Mouse (Mus musculus): Measurements from ENCODE around the gene Gm20388. TPM values are rescaled to one million over a fixed set of nuclear protein-coding genes. Genes with fewer than 3 reads are reported as not detected.

Gm20388 gene
- polyA plus RNA-seq, 1 experiment from 2014 or later, result 7.4 TPM

- peaks cover 21% of the 10 kb centered on the region for H3K4me1 ChIP-seq (ENCODE audit: control insufficient read depth, insufficient read depth, low read length)
- H3K27ac ChIP-seq (ENCODE audit: low read length), result peak overlapping the region; percentile 86
- H3K9ac ChIP-seq (ENCODE audit: low read length), result peak overlapping the region; percentile 59
- H3K36me3 ChIP-seq (ENCODE audit: control insufficient read depth, insufficient read depth, low read length), result no peaks in the 10 kb centered on the region
- peak; percentile 74 for ATAC-seq (ENCODE audit: insufficient read depth, low FRiP score)
- H3K9me3 ChIP-seq (replicated peaks; ENCODE audit: control insufficient read depth, low read length), result no peaks in the 10 kb centered on the region
- no peak overlapping the region for H3K4me3 ChIP-seq (replicated peaks; ENCODE audit: low read length)
- WGBS, result 4% methylated on average over 12 of the region's 12 CpGs
- no peaks in the 10 kb centered on the region for H3K27me3 ChIP-seq (ENCODE audit: control insufficient read depth, insufficient read depth, low read length)
- peak overlapping the region; percentile 42 for H3K4me2 ChIP-seq (ENCODE audit: low read depth, low read length)
Measured at GRCm38 (mm10) chr8:120752082-120752452, 841.4 kb downstream of the Gm20388 start.

- 93% methylated on average over 22 of the region's 22 CpGs for WGBS
- Histone ChIP-seq H3K4me1 (ENCODE audit: control insufficient read depth, insufficient read depth, low read length) (peaks cover 21% of the 10 kb centered on the region), H3K27ac (ENCODE audit: low read length) (no peak overlapping the region), H3K9ac (ENCODE audit: low read length) (no peak overlapping the region), H3K4me2 (ENCODE audit: low read depth, low read length) (no peak overlapping the region), H3K9me3 (replicated peaks; ENCODE audit: control insufficient read depth, low read length) (no peaks in the 10 kb centered on the region), H3K36me3 (ENCODE audit: control insufficient read depth, insufficient read depth, low read length) (no peaks in the 10 kb centered on the region), H3K27me3 (ENCODE audit: control insufficient read depth, insufficient read depth, low read length) (no peaks in the 10 kb centered on the region), H3K4me3 (replicated peaks; ENCODE audit: low read length) (no peak overlapping the region)
- no peak for ATAC-seq (ENCODE audit: insufficient read depth, low FRiP score)
Measured at GRCm38 (mm10) chr8:120753476-120753875, 842.8 kb downstream of the Gm20388 start.

DNA sequence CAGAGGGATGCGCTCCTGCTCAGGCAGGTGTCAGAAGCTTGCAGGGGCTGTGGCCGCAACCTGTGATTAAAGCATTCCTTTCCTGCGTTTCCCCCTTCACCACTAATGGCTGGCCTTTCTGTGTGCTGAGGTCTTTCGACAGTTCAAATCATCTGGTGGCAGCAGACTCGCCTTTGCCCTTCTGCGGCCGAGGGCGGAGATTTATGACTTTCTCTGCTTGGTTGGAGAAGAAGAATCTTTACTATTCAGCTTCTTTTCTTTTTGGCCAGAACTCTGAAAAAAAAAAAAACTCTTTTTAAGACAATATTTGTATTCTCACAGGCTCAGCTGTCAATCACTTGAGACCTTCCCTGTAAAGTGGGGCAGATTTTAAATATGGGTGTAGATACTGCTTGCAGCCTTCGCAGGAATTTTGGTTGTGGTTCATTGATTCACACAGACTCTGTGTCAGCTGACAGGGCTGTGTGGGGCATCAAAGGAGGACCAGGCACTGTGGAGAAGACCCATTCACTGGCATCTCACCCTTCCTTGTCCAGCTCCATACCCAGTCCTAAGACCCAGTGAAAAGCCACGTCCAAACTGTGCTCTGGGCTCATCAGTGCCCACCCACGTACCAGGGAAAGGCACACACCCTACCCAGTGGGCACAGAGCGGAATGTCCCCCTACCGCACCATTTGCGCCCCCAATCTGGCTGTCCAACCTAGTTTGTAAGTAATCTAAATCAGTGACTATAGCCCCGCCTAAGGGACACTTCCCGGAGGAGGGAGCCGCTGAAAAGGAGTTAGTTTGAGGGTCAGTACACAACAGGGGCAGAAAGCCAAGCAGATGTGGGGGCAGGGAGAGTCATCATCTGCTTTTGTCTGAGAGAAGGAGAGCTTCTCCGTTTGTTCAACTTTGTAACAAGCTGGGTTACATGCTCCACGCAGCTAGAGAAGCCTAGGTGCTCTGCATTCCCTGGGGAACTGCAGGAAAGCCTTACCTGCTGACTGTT lies 845.0 kb downstream of the Gm20388 start:
- Histone ChIP-seq H3K4me3 (replicated peaks; ENCODE audit: low read length) (no peak overlapping the region), H3K27ac (ENCODE audit: low read length) (no peak overlapping the region), H3K9me3 (replicated peaks; ENCODE audit: control insufficient read depth, low read length) (no peaks in the 10 kb centered on the region), H3K4me2 (ENCODE audit: low read depth, low read length) (no peak overlapping the region), H3K27me3 (ENCODE audit: control insufficient read depth, insufficient read depth, low read length) (no peaks in the 10 kb centered on the region), H3K9ac (ENCODE audit: low read length) (peak overlapping the region; percentile 25; the same call in 1 of the 2 replicates), H3K36me3 (ENCODE audit: control insufficient read depth, insufficient read depth, low read length) (no peaks in the 10 kb centered on the region), H3K4me1 (ENCODE audit: control insufficient read depth, insufficient read depth, low read length) (peaks cover 21% of the 10 kb centered on the region)
- 50% methylated on average over 19 of the region's 19 CpGs for WGBS
- ATAC-seq (ENCODE audit: insufficient read depth, low FRiP score), result no peak

- ATAC-seq (ENCODE audit: insufficient read depth, low FRiP score), result no peak
- 50% methylated on average over 4 of the region's 4 CpGs for WGBS
Measured at GRCm38 (mm10) chr8:120758005-120758404, 847.4 kb downstream of the Gm20388 start.

GRCm38 (mm10) chr8:120759847-120760246 lies 849.2 kb downstream of the Gm20388 start:
- no peak overlapping the region for H3K4me3 ChIP-seq (replicated peaks; ENCODE audit: low read length)
- no peak overlapping the region for H3K27ac ChIP-seq (ENCODE audit: low read length)
- no peak for ATAC-seq (ENCODE audit: insufficient read depth, low FRiP score)
- no peaks in the 10 kb centered on the region for H3K36me3 ChIP-seq (ENCODE audit: control insufficient read depth, insufficient read depth, low read length)
- H3K27me3 ChIP-seq (ENCODE audit: control insufficient read depth, insufficient read depth, low read length), result no peaks in the 10 kb centered on the region
- peaks cover 5% of the 10 kb centered on the region; the same call in 1 of the 2 replicates for H3K4me1 ChIP-seq (ENCODE audit: control insufficient read depth, insufficient read depth, low read length)
- 84% methylated on average over 6 of the region's 6 CpGs for WGBS
- H3K9me3 ChIP-seq (replicated peaks; ENCODE audit: control insufficient read depth, low read length), result no peaks in the 10 kb centered on the region
- H3K4me2 ChIP-seq (ENCODE audit: low read depth, low read length), result no peak overlapping the region
- no peak overlapping the region for H3K9ac ChIP-seq (ENCODE audit: low read length)

More at GRCm38 (mm10) chr8:120758005-120758404, 847.4 kb downstream of the Gm20388 start:
- peaks cover 5% of the 10 kb centered on the region; the same call in 1 of the 2 replicates for H3K4me1 ChIP-seq (ENCODE audit: control insufficient read depth, insufficient read depth, low read length)
- no peak overlapping the region for H3K27ac ChIP-seq (ENCODE audit: low read length)
- H3K9me3 ChIP-seq (replicated peaks; ENCODE audit: control insufficient read depth, low read length), result no peaks in the 10 kb centered on the region
- no peak overlapping the region for H3K4me2 ChIP-seq (ENCODE audit: low read depth, low read length)
- no peak overlapping the region for H3K9ac ChIP-seq (ENCODE audit: low read length)
- no peaks in the 10 kb centered on the region for H3K27me3 ChIP-seq (ENCODE audit: control insufficient read depth, insufficient read depth, low read length)
- no peak overlapping the region for H3K4me3 ChIP-seq (replicated peaks; ENCODE audit: low read length)
- H3K36me3 ChIP-seq (ENCODE audit: control insufficient read depth, insufficient read depth, low read length), result no peaks in the 10 kb centered on the region

DNA sequence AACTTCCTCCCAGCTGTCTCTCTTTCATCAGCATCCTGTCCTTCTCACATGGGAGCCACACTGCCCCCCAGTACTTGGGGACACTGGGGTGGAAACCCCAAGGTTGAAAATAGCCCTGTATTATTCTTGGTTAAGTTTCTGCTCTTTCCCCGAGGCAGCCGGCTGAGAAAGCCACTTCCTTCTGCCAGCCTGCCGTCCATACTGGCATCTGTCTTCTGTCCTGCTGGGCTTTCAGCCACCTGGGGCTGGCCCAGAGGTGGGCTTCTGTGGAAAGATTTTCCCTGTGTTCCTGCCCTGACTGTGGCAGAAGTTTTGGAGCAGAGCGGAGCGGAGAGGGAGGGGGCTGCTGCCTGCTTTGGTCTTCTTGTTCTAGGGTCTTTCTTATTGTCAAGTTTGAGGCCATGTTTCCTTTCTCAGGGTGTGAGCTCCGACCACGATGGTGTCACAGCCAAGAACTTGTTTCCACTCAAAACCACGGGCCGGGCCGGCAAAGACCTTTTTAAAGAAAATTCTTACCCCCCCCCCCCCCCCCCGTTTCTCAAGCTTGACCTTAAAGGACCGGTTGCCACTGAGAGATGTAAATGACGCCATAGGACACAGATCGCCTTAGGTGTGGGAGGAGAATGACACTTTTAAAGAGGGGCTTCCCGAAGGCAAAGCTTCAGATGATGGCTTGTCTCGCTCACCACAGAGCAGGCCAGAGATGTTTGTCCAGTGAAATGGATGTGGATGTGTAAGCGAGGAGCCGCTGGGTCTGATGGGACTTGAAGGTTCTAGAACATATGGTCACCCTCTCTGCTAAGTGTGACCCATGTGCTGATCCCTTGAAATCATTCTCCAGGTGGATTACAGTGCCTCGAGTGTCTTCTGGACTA lies 849.9 kb downstream of the Gm20388 start:
- 78% methylated on average over 19 of the region's 19 CpGs for WGBS
- no peaks in the 10 kb centered on the region for H3K27me3 ChIP-seq (ENCODE audit: control insufficient read depth, insufficient read depth, low read length)
- no peaks in the 10 kb centered on the region for H3K36me3 ChIP-seq (ENCODE audit: control insufficient read depth, insufficient read depth, low read length)
- H3K9ac ChIP-seq (ENCODE audit: low read length), result no peak overlapping the region
- no peaks in the 10 kb centered on the region for H3K9me3 ChIP-seq (replicated peaks; ENCODE audit: control insufficient read depth, low read length)
- no peak overlapping the region for H3K4me3 ChIP-seq (replicated peaks; ENCODE audit: low read length)
- no peak for ATAC-seq (ENCODE audit: insufficient read depth, low FRiP score)
- no peak overlapping the region for H3K27ac ChIP-seq (ENCODE audit: low read length)
- H3K4me2 ChIP-seq (ENCODE audit: low read depth, low read length), result no peak overlapping the region
- H3K4me1 ChIP-seq (ENCODE audit: control insufficient read depth, insufficient read depth, low read length), result peaks cover 5% of the 10 kb centered on the region; the same call in 1 of the 2 replicates

DNA sequence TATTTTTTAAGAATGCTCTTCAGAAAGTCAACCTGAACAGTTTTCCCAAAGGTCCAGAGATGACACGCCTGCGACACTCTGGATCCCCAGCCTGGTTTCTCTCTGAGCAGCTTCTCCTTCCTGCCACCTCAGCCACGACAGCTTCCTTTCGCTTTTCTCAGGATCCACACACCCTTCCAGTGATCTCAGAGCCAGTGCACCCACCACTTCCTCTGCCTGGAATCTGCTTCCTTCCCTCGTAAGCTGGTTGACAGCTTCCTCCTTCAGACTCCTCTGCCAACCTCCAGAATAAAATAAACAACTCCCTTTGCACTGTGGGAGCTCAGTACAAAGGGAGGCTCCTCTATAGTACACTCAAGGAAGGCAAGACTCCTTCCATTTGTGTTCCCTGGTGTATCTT lies 852.6 kb downstream of the Gm20388 start:
- Histone ChIP-seq H3K36me3 (ENCODE audit: control insufficient read depth, insufficient read depth, low read length) (no peaks in the 10 kb centered on the region), H3K9me3 (replicated peaks; ENCODE audit: control insufficient read depth, low read length) (no peaks in the 10 kb centered on the region), H3K27ac (ENCODE audit: low read length) (no peak overlapping the region), H3K9ac (ENCODE audit: low read length) (no peak overlapping the region), H3K4me3 (replicated peaks; ENCODE audit: low read length) (no peak overlapping the region), H3K4me1 (ENCODE audit: control insufficient read depth, insufficient read depth, low read length) (no peaks in the 10 kb centered on the region; the same call in 1 of the 2 replicates), H3K4me2 (ENCODE audit: low read depth, low read length) (no peak overlapping the region), H3K27me3 (ENCODE audit: control insufficient read depth, insufficient read depth, low read length) (no peaks in the 10 kb centered on the region)
- no peak for ATAC-seq (ENCODE audit: insufficient read depth, low FRiP score)
- 55% methylated on average over 5 of the region's 5 CpGs for WGBS

- H3K4me3 ChIP-seq (replicated peaks; ENCODE audit: low read length), result no peak overlapping the region
- peaks cover 4% of the 10 kb centered on the region; the same call in 1 of the 2 replicates for H3K4me1 ChIP-seq (ENCODE audit: control insufficient read depth, insufficient read depth, low read length)
- no peak for ATAC-seq (ENCODE audit: insufficient read depth, low FRiP score)
- H3K4me2 ChIP-seq (ENCODE audit: low read depth, low read length), result no peak overlapping the region
- H3K27me3 ChIP-seq (ENCODE audit: control insufficient read depth, insufficient read depth, low read length), result no peaks in the 10 kb centered on the region
- H3K27ac ChIP-seq (ENCODE audit: low read length), result no peak overlapping the region
- H3K9ac ChIP-seq (ENCODE audit: low read length), result no peak overlapping the region
- no peaks in the 10 kb centered on the region for H3K9me3 ChIP-seq (replicated peaks; ENCODE audit: control insufficient read depth, low read length)
- H3K36me3 ChIP-seq (ENCODE audit: control insufficient read depth, insufficient read depth, low read length), result no peaks in the 10 kb centered on the region
Measured at GRCm38 (mm10) chr8:120764638-120765037, 854.0 kb downstream of the Gm20388 start.
